Mouse (Mus musculus): ENCODE data around the gene Il22ra1.

- TF ChIP-seq EP300 (IDR thresholded peaks at IDR 0.05; ENCODE audit: low read depth) (no peak), CTCF (IDR thresholded peaks at IDR 0.05; ENCODE audit: low read depth) (no peak)
Measured at GRCm38 (mm10) chr4:135761569-135761968, 33.6 kb downstream of the Il22ra1 start.
